Comparison of ENCODE assay signal across 8 mouse cellular contexts in genomic region chr8:71395629-71396028, GRCm38 (mm10). TPM values are rescaled to one million over a fixed set of nuclear protein-coding genes. Genes with fewer than 3 reads are reported as not detected.
DNase-seq lines count a peak whose midpoint lies in the region; ATAC-seq and TF ChIP-seq lines count a peak whose summit lies in the region.

TSS of gene Ushbp1 (minus strand) at chr8:71395802.

- no peak for TF ChIP-seq CTCF in left cerebral cortex, adult 2 months (IDR thresholded peaks at IDR 0.05)

- H3K9me3 ChIP-seq in embryonic facial prominence, embryonic 14.5 days (ENCODE audit: control insufficient read depth, low read length) = no peaks in the 10 kb centered on the region
- no peaks in the 10 kb centered on the region for H3K9me3 ChIP-seq in midbrain, embryonic 12.5 days

- peaks cover 9% of the 10 kb centered on the region; the same call in 1 of the 2 replicates for H3K4me1 ChIP-seq in embryonic facial prominence, embryonic 14.5 days (ENCODE audit: control insufficient read depth, insufficient read depth, low read length)
- H3K4me1 ChIP-seq in midbrain, embryonic 12.5 days = peaks cover 19% of the 10 kb centered on the region

- peak within 1 kb of the TSS; percentile 77 for H3K4me3 ChIP-seq in left cerebral cortex, adult 2 months
- H3K4me3 ChIP-seq in embryonic facial prominence, embryonic 14.5 days (ENCODE audit: low read depth, low read length) = peak within 1 kb of the TSS; percentile 64
- H3K4me3 ChIP-seq in midbrain, embryonic 12.5 days = peak within 1 kb of the TSS; percentile 82

- no peak for DNase-seq in left cerebral cortex, adult 2 months (ENCODE audit: extremely low spot score in 1 of 2, low spot score in 2 of 2)
- DNase-seq in left cerebral cortex, postnatal 4 days = no peak
- DNase-seq in embryonic facial prominence, embryonic 14.5 days (ENCODE audit: low spot score) = no peak
- DNase-seq in heart, postnatal 14 days = peak; percentile 56 to 64
- DNase-seq in kidney, postnatal 4 days = peak; percentile 36 to 51
- no peak for DNase-seq in left cerebral cortex, postnatal 14 days (ENCODE audit: low spot score in 2 of 2)

- no peak for ATAC-seq in embryonic facial prominence, embryonic 14.5 days (ENCODE audit: low read depth)
- no peak for ATAC-seq in midbrain, embryonic 12.5 days (ENCODE audit: low FRiP score, low read depth)
- ATAC-seq in monocyte, adult 5-6 weeks (replicated peaks; ENCODE audit: insufficient number of reproducible peaks, low FRiP score, low TSS enrichment, poor library complexity, severe bottlenecking) = no peak

- H3K27ac ChIP-seq in left cerebral cortex, adult 2 months = peak within 1 kb of the TSS; percentile 86
- H3K27ac ChIP-seq in embryonic facial prominence, embryonic 14.5 days (replicated peaks; ENCODE audit: low read depth, low read length) = peak within 1 kb of the TSS; percentile 72
- H3K27ac ChIP-seq in midbrain, embryonic 12.5 days (replicated peaks) = peak within 1 kb of the TSS; percentile 54

- intact Hi-C loops in left cerebral cortex, adult 2 months (cut with DNase I) = loop anchor here (2.0 kb wide), 1 partner anchor 29 kb away; the partner anchor contains the start of gene Use1
- intact Hi-C loops in left cerebral cortex, postnatal 4 days (cut with DNase I) = no loop called here
- intact Hi-C loops in heart, postnatal 14 days (cut with DNase I) = loop anchor here (5.0 kb wide), 1 partner anchor 823 kb away; no protein-coding TSS in a partner anchor
- intact Hi-C loops in left cerebral cortex, postnatal 14 days (cut with DNase I) = no loop called here

- 79% methylated on average over 9 of the region's 9 CpGs for WGBS in embryonic facial prominence, embryonic 14.5 days
- 85% methylated on average over 9 of the region's 9 CpGs for WGBS in midbrain, embryonic 12.5 days

- no peak within 1 kb of the TSS; the same call in 1 of the 2 replicates for H3K9ac ChIP-seq in embryonic facial prominence, embryonic 14.5 days (ENCODE audit: low read depth, low read length)
- H3K9ac ChIP-seq in midbrain, embryonic 12.5 days (replicated peaks) = no peak within 1 kb of the TSS

- no peaks in the 10 kb centered on the region for H3K27me3 ChIP-seq in embryonic facial prominence, embryonic 14.5 days (replicated peaks; ENCODE audit: control insufficient read depth, insufficient read depth, low read length)
- H3K27me3 ChIP-seq in midbrain, embryonic 12.5 days = no peaks in the 10 kb centered on the region

- H3K36me3 ChIP-seq in embryonic facial prominence, embryonic 14.5 days (ENCODE audit: control insufficient read depth, insufficient read depth, low read length) = peaks cover 20% of the 10 kb centered on the region
- peaks cover 20% of the 10 kb centered on the region for H3K36me3 ChIP-seq in midbrain, embryonic 12.5 days

- H3K4me2 ChIP-seq in embryonic facial prominence, embryonic 14.5 days (ENCODE audit: low read depth, low read length) = peak within 1 kb of the TSS; percentile 80
- peak within 1 kb of the TSS; percentile 82 for H3K4me2 ChIP-seq in midbrain, embryonic 12.5 days (replicated peaks)

RNA-seq across cellular contexts. Expression of gene Ushbp1, which starts in this region (rescaled TPM):
- 1 to 10 TPM; 4.6 to 4.7 TPM for total RNA-seq in left cerebral cortex, adult 2 months (2021)
- total RNA-seq in left cerebral cortex, postnatal 4 days (2021) = 1 to 10 TPM; 6.5 TPM
- 9.4 and 11.3 TPM in 2 replicates for polyA plus RNA-seq in embryonic facial prominence, embryonic 14.5 days (2014; fragmentation: Nextera tagmentation; extraction: Ambion mirVana)
- 10 to 100 TPM; 40.5 to 45.1 TPM for total RNA-seq in heart, postnatal 14 days (2021)
- 5.6 and 5.9 TPM in 2 replicates for polyA plus RNA-seq in midbrain, embryonic 12.5 days (2016; fragmentation: Nextera tagmentation; extraction: Ambion mirVana)
- total RNA-seq in left cerebral cortex, postnatal 14 days (2021) = 1 to 10 TPM; 5.9 to 7.2 TPM
- 0.10 TPM in 1 of 3 replicates, not detected in the others for total RNA-seq in monocyte, adult 5-6 weeks (2017)

Comparison
In these comparisons a context has a peak if more than half of its experiments do, and no peak if none do; other contexts are left out.
1. RNA of gene Ushbp1 (total RNA-seq): 40.5 to 45.1 TPM in heart, postnatal 14 days; 5.9 to 7.2 TPM in left cerebral cortex, postnatal 14 days, 6.5 TPM in left cerebral cortex, postnatal 4 days, 4.6 to 4.7 TPM in left cerebral cortex, adult 2 months and 0.10 TPM in monocyte, adult 5-6 weeks; every median in the first group is over 4 times any median in the second.
2. intact Hi-C loops: an anchor here in left cerebral cortex, adult 2 months (2.0 kb wide) and heart, postnatal 14 days (5.0 kb wide); none called in left cerebral cortex, postnatal 4 days and left cerebral cortex, postnatal 14 days.
3. DNase-seq: peak in heart, postnatal 14 days (2 of 2) and kidney, postnatal 4 days (2 of 2); none in left cerebral cortex, adult 2 months (0 of 2), left cerebral cortex, postnatal 4 days (single experiment), embryonic facial prominence, embryonic 14.5 days (single experiment) and left cerebral cortex, postnatal 14 days (0 of 2).
4. Peak in every context shown above with its lines, with median percentiles within 50 percentile points of each other: H3K27ac ChIP-seq and H3K4me3 ChIP-seq.